ENCODE assay signal across 25 mouse cellular contexts in the genomic region with DNA sequence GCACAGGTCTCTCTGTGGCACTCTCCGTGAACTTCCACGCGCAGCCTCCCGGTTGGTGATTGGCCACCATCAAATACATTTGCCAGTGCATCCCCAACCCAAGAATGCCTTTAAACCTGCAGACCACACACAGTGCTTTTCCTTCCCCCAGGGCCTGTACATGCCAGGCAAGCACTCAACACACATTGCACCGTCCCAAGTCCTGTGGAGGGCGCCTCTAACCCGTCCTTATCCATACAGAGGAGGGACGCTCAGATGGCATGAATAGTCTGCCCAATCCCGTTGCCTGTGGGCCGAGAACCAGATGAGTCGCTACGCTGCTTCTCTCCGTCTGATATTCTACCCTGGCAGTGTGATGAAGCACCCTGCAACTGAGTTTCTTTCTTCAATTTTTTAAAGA. TPM values are rescaled to one million over a fixed set of nuclear protein-coding genes. Genes with fewer than 3 reads are reported as not detected.
A peak's percentile ranks its signal among the peaks of the same experiment; 100 is the strongest.
DNase-seq lines count a peak whose midpoint lies in the region; ATAC-seq and TF ChIP-seq lines count a peak whose summit lies in the region.
"Had no signal": no experiment of that assay in that cellular context is flagged by ENCODE, and none has a peak within 500 bp of the region (broad histone marks: within the 10 kb centered on the region; RNA-seq: fewer than 3 reads in every experiment).

No protein-coding gene starts in this region.

- 84% methylated on average over 13 of the region's 13 CpGs for WGBS in hindbrain, postnatal 0 days
- 83% methylated on average over 13 of the region's 13 CpGs for WGBS in hindbrain, embryonic 13.5 days

- no peaks in the 10 kb centered on the region for H3K4me1 ChIP-seq in hindbrain, postnatal 0 days (ENCODE audit: insufficient read depth, low read length)
- no peaks in the 10 kb centered on the region for H3K4me1 ChIP-seq in hindbrain, embryonic 13.5 days (replicated peaks)
- H3K4me1 ChIP-seq in ES-Bruce4 (ENCODE audit: control insufficient read depth, insufficient read depth, low read length), result no peaks in the 10 kb centered on the region
- H3K4me1 ChIP-seq: embryonic facial prominence, embryonic 12.5 days; embryonic facial prominence, embryonic 15.5 days; forebrain, embryonic 13.5 days; forebrain, embryonic 15.5 days had no signal

- no peak for ATAC-seq in hindbrain, postnatal 0 days
- ATAC-seq in hindbrain, embryonic 13.5 days (ENCODE audit: low FRiP score), result no peak
- no peak for ATAC-seq in erythroblast, adult 5-6 weeks (replicated peaks; ENCODE audit: low FRiP score, poor library complexity, severe bottlenecking)
- ATAC-seq: forebrain, embryonic 13.5 days; forebrain, embryonic 15.5 days; forebrain, postnatal 0 days had no signal

- TF ChIP-seq POLR2A in ES-Bruce4 (IDR thresholded peaks at IDR 0.05; ENCODE audit: insufficient read depth, low read length), result no peak

- TF ChIP-seq CTCF in hindbrain, postnatal 0 days (IDR thresholded peaks at IDR 0.05; ENCODE audit: low read depth), result peak; percentile 2; the same call in 1 of the 2 replicates
- peak; percentile 12 for TF ChIP-seq CTCF in ES-Bruce4 (IDR thresholded peaks at IDR 0.05; ENCODE audit: low read depth, low read length)

- H3K4me3 ChIP-seq in hindbrain, postnatal 0 days (ENCODE audit: low read length), result no peak overlapping the region
- no peak overlapping the region for H3K4me3 ChIP-seq in hindbrain, embryonic 13.5 days
- H3K4me3 ChIP-seq in ES-Bruce4 (ENCODE audit: low read depth, low read length), result no peak overlapping the region
- H3K4me3 ChIP-seq: embryonic facial prominence, embryonic 12.5 days; embryonic facial prominence, embryonic 15.5 days; forebrain, embryonic 13.5 days; forebrain, embryonic 15.5 days had no signal

- no peaks in the 10 kb centered on the region for H3K9me3 ChIP-seq in hindbrain, postnatal 0 days (ENCODE audit: low read length)
- H3K9me3 ChIP-seq in hindbrain, embryonic 13.5 days, result no peaks in the 10 kb centered on the region
- no peaks in the 10 kb centered on the region for H3K9me3 ChIP-seq in ES-Bruce4 (replicated peaks; ENCODE audit: control insufficient read depth, insufficient read depth, low read length, poor library complexity, severe bottlenecking)
- H3K9me3 ChIP-seq: embryonic facial prominence, embryonic 12.5 days; embryonic facial prominence, embryonic 15.5 days; forebrain, embryonic 13.5 days; forebrain, embryonic 15.5 days had no signal

- H3K36me3 ChIP-seq in hindbrain, postnatal 0 days (ENCODE audit: insufficient read depth, low read length), result peaks cover 27% of the 10 kb centered on the region; the same call in 1 of the 2 replicates
- H3K36me3 ChIP-seq in hindbrain, embryonic 13.5 days, result peaks cover 81% of the 10 kb centered on the region
- peaks cover 13% of the 10 kb centered on the region for H3K36me3 ChIP-seq in ES-Bruce4 (ENCODE audit: control insufficient read depth, insufficient read depth, low read length, poor library complexity, severe bottlenecking)

- no peaks in the 10 kb centered on the region for H3K27me3 ChIP-seq in hindbrain, postnatal 0 days (ENCODE audit: insufficient read depth, low read length)
- no peaks in the 10 kb centered on the region for H3K27me3 ChIP-seq in hindbrain, embryonic 13.5 days
- H3K27me3 ChIP-seq in ES-Bruce4 (ENCODE audit: control insufficient read depth, insufficient read depth, low read length, poor library complexity, severe bottlenecking), result no peaks in the 10 kb centered on the region
- H3K27me3 ChIP-seq: embryonic facial prominence, embryonic 12.5 days; embryonic facial prominence, embryonic 15.5 days; forebrain, embryonic 13.5 days; forebrain, embryonic 15.5 days had no signal

- no peak for DNase-seq in hindbrain, postnatal 0 days (ENCODE audit: low spot score)
- DNase-seq in ES-CJ7 (ENCODE audit: low read depth, low spot score) (peak; percentile 75), ZHBTc4 (ENCODE audit: low read depth, low spot score) (peak; percentile 71)
- no peak for DNase-seq in layer of hippocampus, postnatal 10 days (ENCODE audit: low spot score in 2 of 2)
- no peak for DNase-seq in embryo, embryonic 10.5 days (ENCODE audit: low spot score)
- DNase-seq: adrenal gland, adult 2 months; adrenal gland, postnatal 10 days; adrenal gland, postnatal 25 days; cerebellum, adult 11-12 months; cerebellum, adult 2 months; cerebellum, adult 9-10 months; cerebellum, postnatal 10 days; cerebellum, postnatal 25 days; embryo, embryonic 11 days; forebrain, postnatal 0 days had no signal

- H3K4me2 ChIP-seq in hindbrain, postnatal 0 days (ENCODE audit: low read depth, low read length), result no peak overlapping the region
- H3K4me2 ChIP-seq in hindbrain, embryonic 13.5 days, result no peak overlapping the region
- H3K4me2 ChIP-seq: embryonic facial prominence, embryonic 12.5 days; embryonic facial prominence, embryonic 15.5 days; forebrain, embryonic 13.5 days; forebrain, embryonic 15.5 days had no signal

- no peak for TF ChIP-seq EP300 in ES-Bruce4 (IDR thresholded peaks at IDR 0.05; ENCODE audit: insufficient read depth, low read depth, low read length)

- H3K9ac ChIP-seq in hindbrain, postnatal 0 days (replicated peaks; ENCODE audit: low read length), result no peak overlapping the region
- no peak overlapping the region for H3K9ac ChIP-seq in hindbrain, embryonic 13.5 days
- no peak overlapping the region for H3K9ac ChIP-seq in ES-Bruce4 (ENCODE audit: low read depth, poor library complexity, severe bottlenecking)
- H3K9ac ChIP-seq: embryonic facial prominence, embryonic 12.5 days; embryonic facial prominence, embryonic 15.5 days; forebrain, embryonic 13.5 days; forebrain, embryonic 15.5 days; forebrain, postnatal 0 days had no signal

- no peak overlapping the region for H3K27ac ChIP-seq in hindbrain, postnatal 0 days
- no peak overlapping the region for H3K27ac ChIP-seq in hindbrain, embryonic 13.5 days
- H3K27ac ChIP-seq in ES-Bruce4 (ENCODE audit: insufficient read depth, low read length), result no peak overlapping the region
- H3K27ac ChIP-seq: embryonic facial prominence, embryonic 12.5 days; embryonic facial prominence, embryonic 15.5 days; forebrain, embryonic 13.5 days; forebrain, embryonic 15.5 days had no signal

RNA-seq across cellular contexts. Expression of a gene that starts 14.5 kb away (rescaled TPM):
- 195 and 225 TPM in 2 replicates for total RNA-seq in hindbrain, postnatal 0 days (2014; rRNA removed)
- polyA plus RNA-seq in hindbrain, postnatal 0 days (2015; fragmentation: Nextera tagmentation; extraction: Ambion mirVana), result 1,094 and 1,203 TPM in 2 replicates
- polyA plus RNA-seq in hindbrain, embryonic 13.5 days (2015; fragmentation: Nextera tagmentation; extraction: Ambion mirVana), result 1,402 and 1,435 TPM in 2 replicates
- 253 and 257 TPM in 2 replicates for polyA plus RNA-seq in ES-Bruce4 (2011; ENCODE audit: insufficient read depth, insufficient read length, low read depth, missing spikeins)
- total RNA-seq in erythroblast, adult 5-6 weeks (2015; ENCODE audit: low replicate concordance), result 970 and 984 TPM in 2 replicates
- total RNA-seq in erythroblast, adult 5-6 weeks (2017; ENCODE audit: low replicate concordance), result 403 and 537 TPM in 2 replicates
- total RNA-seq in layer of hippocampus, postnatal 10 days (2021), result 100 to 1,000 TPM; 199 to 225 TPM

RNA-seq across cellular contexts. Expression of a gene that starts 17.8 kb away (rescaled TPM):
- total RNA-seq in hindbrain, postnatal 0 days (2014; rRNA removed), result 43.1 and 49.5 TPM in 2 replicates
- polyA plus RNA-seq in hindbrain, postnatal 0 days (2015; fragmentation: Nextera tagmentation; extraction: Ambion mirVana), result 41.5 and 41.8 TPM in 2 replicates
- polyA plus RNA-seq in hindbrain, embryonic 13.5 days (2015; fragmentation: Nextera tagmentation; extraction: Ambion mirVana), result 43.4 and 44.0 TPM in 2 replicates
- polyA plus RNA-seq in ES-Bruce4 (2011; ENCODE audit: insufficient read depth, insufficient read length, low read depth, missing spikeins), result 18.5 and 23.5 TPM in 2 replicates
- 9.6 and 17.3 TPM in 2 replicates for total RNA-seq in erythroblast, adult 5-6 weeks (2015; ENCODE audit: low replicate concordance)
- 6.6 and 12.2 TPM in 2 replicates for total RNA-seq in erythroblast, adult 5-6 weeks (2017; ENCODE audit: low replicate concordance)
- total RNA-seq in layer of hippocampus, postnatal 10 days (2021), result 10 to 100 TPM; 57.3 to 58.6 TPM

RNA-seq across cellular contexts. Expression of a gene that starts 35.7 kb away (rescaled TPM):
- total RNA-seq in hindbrain, postnatal 0 days (2014; rRNA removed), result not detected in 2 replicates
- 0.05 TPM in 1 of 2 replicates, not detected in the other for polyA plus RNA-seq in hindbrain, postnatal 0 days (2015; fragmentation: Nextera tagmentation; extraction: Ambion mirVana)
- 0.17 and 0.31 TPM in 2 replicates for polyA plus RNA-seq in hindbrain, embryonic 13.5 days (2015; fragmentation: Nextera tagmentation; extraction: Ambion mirVana)
- polyA plus RNA-seq in ES-Bruce4 (2011; ENCODE audit: insufficient read depth, insufficient read length, low read depth, missing spikeins), result 201 and 217 TPM in 2 replicates
- 3.3 TPM in 1 of 2 replicates, not detected in the other for total RNA-seq in erythroblast, adult 5-6 weeks (2015; ENCODE audit: low replicate concordance)
- 6.4 and 8.9 TPM in 2 replicates for total RNA-seq in erythroblast, adult 5-6 weeks (2017; ENCODE audit: low replicate concordance)
- not detected for total RNA-seq in layer of hippocampus, postnatal 10 days (2021)
- total RNA-seq: adrenal gland, adult 2 months; adrenal gland, postnatal 25 days; MEL had no signal
- polyA plus RNA-seq: adrenal gland, adult 2 months; C2C12; cortical plate, adult 2 months; embryonic facial prominence, embryonic 15.5 days; forebrain, embryonic 15.5 days; forebrain, postnatal 0 days had no signal

Comparison
In these comparisons a context has a peak if more than half of its experiments do, and no peak if none do; other contexts are left out.
1. DNase-seq: peak in ES-CJ7 (single experiment) and ZHBTc4 (single experiment); none in hindbrain, postnatal 0 days (single experiment), layer of hippocampus, postnatal 10 days (0 of 2) and embryo, embryonic 10.5 days (single experiment).